Mouse (Mus musculus) brain, embryonic 14.5 days (tissue): ENCODE measurements around the gene Ttc28. TPM values are rescaled to one million over a fixed set of nuclear protein-coding genes. Genes with fewer than 3 reads are reported as not detected.
A peak's percentile ranks its signal among the peaks of the same experiment; 100 is the strongest.
"Not testable (repeated sequence)": the region's sequence is repeated elsewhere in the genome, so short reads cannot be mapped to it uniquely, and the experiment has no call there.

Experiments used
- DNase-seq: peaks from one replicate; pipeline ENCODE4 v3.0.0-alpha.2; 2011; ENCODE audit warnings: low read depth
- CTCF ChIP-seq: fragments of 200-500 bp; IDR thresholded peaks from 2 replicates; pipeline ENCODE4 v1.5.1; 2012; ENCODE audit warnings: inconsistent platforms, mild to moderate bottlenecking, moderate library complexity, borderline replicate concordance; ENCODE audit not compliant: insufficient read depth, insufficient read length; ENCODE audit errors: extremely low read depth
- POLR2A ChIP-seq: fragments of 200-500 bp; IDR thresholded peaks from 2 replicates; pipeline ENCODE4 v1.6.1; 2012; ENCODE audit warnings: mild to moderate bottlenecking, inconsistent platforms, borderline replicate concordance; ENCODE audit not compliant: poor library complexity, insufficient read depth, insufficient read length, severe bottlenecking; ENCODE audit errors: extremely low read depth
- polyA plus RNA-seq: library from polyadenylated mRNA; depleted of rRNA; stranded (reverse); fragments of >200 nt; gene quantifications from 2 replicates; pipeline ENCODE4 v1.2.3, GENCODE M21; 2012

The Ttc28 gene
- polyA plus RNA-seq, 1 experiment, result 39.8 TPM

- DNase-seq, result no peak
- no peak for TF ChIP-seq CTCF
- no peak for TF ChIP-seq POLR2A
Observed at GRCm38 (mm10) chr5:111247571-111248265, 368.1 kb downstream of the Ttc28 start.

GRCm38 (mm10) chr5:111252147-111252546 lies 372.5 kb downstream of the Ttc28 start:
- no peak for TF ChIP-seq POLR2A
- no peak for TF ChIP-seq CTCF

GRCm38 (mm10) chr5:111254362-111254761 lies 374.8 kb downstream of the Ttc28 start:
- TF ChIP-seq CTCF (0 out of 2 replicates have a peak, but pooled peaks have one; percentile 13), POLR2A (no peak)
- no peak for DNase-seq

More at GRCm38 (mm10) chr5:111252147-111252546, 372.5 kb downstream of the Ttc28 start:
- no peak for DNase-seq

GRCm38 (mm10) chr5:111254781-111255180 lies 375.2 kb downstream of the Ttc28 start:
- TF ChIP-seq POLR2A (no peak), CTCF (no peak)
- DNase-seq, result no peak

- peak; percentile 85 for DNase-seq
- TF ChIP-seq CTCF (no peak), POLR2A (no peak)
Observed at GRCm38 (mm10) chr5:111256181-111256580, 376.6 kb downstream of the Ttc28 start.

GRCm38 (mm10) chr5:111257127-111257526 lies 377.5 kb downstream of the Ttc28 start:
- peak; percentile 89 for TF ChIP-seq CTCF
- TF ChIP-seq POLR2A, result no peak

GRCm38 (mm10) chr5:111261162-111261561 lies 381.6 kb downstream of the Ttc28 start:
- DNase-seq, result not testable (repeated sequence)

More at GRCm38 (mm10) chr5:111257127-111257526, 377.5 kb downstream of the Ttc28 start:
- peak; percentile 93 for DNase-seq

- DNase-seq, result peak; percentile 63
- TF ChIP-seq CTCF, result no peak
Observed at GRCm38 (mm10) chr5:111261733-111262573, 382.4 kb downstream of the Ttc28 start.

- peak; percentile 81 for DNase-seq
- TF ChIP-seq POLR2A, result no peak
- TF ChIP-seq CTCF, result no peak; the same call in 1 of the 2 replicates
Observed at GRCm38 (mm10) chr5:111262574-111263239, 383.1 kb downstream of the Ttc28 start.

- TF ChIP-seq CTCF, result no peak
- no peak for TF ChIP-seq POLR2A
Observed at GRCm38 (mm10) chr5:111263370-111263769, 383.8 kb downstream of the Ttc28 start.

GRCm38 (mm10) chr5:111264488-111264887 lies 384.9 kb downstream of the Ttc28 start:
- TF ChIP-seq POLR2A (no peak), CTCF (no peak)

More at GRCm38 (mm10) chr5:111263370-111263769, 383.8 kb downstream of the Ttc28 start:
- DNase-seq, result no peak

More at GRCm38 (mm10) chr5:111264488-111264887, 384.9 kb downstream of the Ttc28 start:
- DNase-seq, result no peak
